Mouse (Mus musculus) cerebellum, adult 18-20 months (tissue): ENCODE measurements around the gene Calcrl.
A peak's percentile ranks its signal among the peaks of the same experiment; 100 is the strongest.

Source experiments
- DNase-seq, 2 experiments: peaks; one replicate each; pipeline ENCODE4 v3.0.0; 2021

Gene Calcrl

DNA sequence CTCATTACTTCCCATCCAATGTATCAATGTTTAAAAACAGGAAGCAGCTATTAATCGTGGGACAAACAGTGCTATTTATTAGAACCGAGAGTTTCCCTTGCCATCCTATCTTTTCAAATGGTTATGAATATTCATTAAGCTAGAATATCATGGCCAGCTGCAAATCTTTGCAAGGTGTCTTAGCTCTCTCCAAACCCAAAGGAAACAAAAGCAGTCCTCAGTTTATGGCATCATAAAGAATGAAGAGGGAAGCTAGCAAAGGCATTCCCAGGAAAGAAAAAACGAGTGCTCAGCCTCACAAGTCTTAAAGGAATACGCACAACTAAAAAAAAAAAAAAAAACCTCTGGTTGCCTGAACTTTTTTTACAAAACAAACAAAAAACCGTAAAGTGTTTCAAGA, 128.7 kb downstream of the Calcrl start:
- no peak for DNase-seq

DNA sequence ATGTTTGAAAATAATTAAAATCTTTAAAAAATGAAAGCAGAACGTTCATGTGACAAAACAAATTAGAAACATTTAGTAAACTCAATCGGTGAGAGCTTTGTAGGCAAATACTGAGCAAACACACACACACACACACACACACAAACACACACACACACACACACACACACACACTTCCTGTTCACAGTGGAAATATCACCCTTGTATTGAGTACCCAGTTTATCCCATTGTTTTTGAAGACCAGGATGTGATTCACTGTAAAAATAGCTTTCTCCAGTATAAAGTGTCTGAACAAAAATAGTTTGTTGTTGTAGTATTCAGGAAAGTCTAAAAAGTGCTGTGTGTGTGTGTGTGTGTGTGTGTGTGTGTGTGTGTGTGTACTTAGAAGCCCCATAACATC, 130.1 kb downstream of the Calcrl start:
- no peak for DNase-seq

DNA sequence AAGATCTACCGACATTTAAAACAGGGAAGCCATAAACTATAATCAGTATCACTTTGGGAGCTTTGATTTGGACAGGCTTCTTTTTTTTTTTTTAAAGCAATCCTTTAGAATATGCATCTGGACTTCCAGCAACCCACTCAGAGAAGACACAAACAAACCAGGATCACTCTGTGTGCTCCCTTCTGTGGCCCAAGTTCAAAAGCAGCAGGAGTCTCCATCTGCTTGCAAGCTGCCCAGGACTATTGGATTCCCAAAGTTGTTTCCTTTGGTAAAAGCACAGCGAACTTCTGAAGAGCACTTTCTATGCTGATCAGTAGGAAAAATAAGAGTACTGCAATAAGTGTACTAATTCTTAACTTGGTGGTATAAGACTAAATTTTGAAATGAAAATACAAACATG, 130.6 kb downstream of the Calcrl start:
- DNase-seq = peak in 1 of 2 experiments; percentile 6

GRCm38 (mm10) chr2:84292351-84293000, 132.7 kb downstream of the Calcrl start:
- DNase-seq = no peak

DNA sequence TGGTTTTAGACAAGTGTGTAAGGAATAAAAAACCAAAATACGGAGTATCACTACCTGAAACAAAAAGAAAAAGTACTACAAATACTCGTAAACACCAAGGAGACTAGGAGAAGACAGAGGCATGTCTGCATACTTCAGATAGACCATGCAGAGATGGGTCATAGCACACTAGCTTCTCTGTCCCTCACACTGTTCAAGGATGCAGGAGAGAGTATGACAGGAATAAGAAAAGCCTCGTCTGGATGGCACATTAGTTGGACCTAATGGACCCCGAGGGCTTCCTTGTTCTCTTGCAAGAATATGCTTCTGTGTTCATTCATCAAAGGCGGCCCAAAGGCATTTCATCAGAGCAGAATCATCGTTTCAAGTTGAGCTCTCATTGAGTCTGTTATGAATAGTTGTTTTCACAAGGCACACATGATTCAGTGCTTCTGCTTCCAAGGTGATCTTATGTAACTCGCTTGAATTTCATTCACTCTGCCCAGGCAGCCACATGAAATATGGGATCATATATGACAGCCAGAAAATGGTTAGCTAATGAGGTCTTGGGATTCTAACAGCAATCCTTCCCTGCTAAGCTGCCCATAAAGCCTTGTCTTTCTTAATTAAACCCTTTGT, 136.2 kb downstream of the Calcrl start:
- no peak for DNase-seq
